Mouse (Mus musculus) bone marrow, adult 2 months (tissue): ENCODE results near the gene Erc2.

Experiments
- CTCF ChIP-seq: fragments of 200-500 bp; IDR thresholded peaks from 2 replicates; pipeline ENCODE4 v1.5.1; 2011; ENCODE audit warnings: low read length, control low read depth; ENCODE audit not compliant: control insufficient read depth, insufficient read depth
- POLR2A ChIP-seq: fragments of 200-500 bp; IDR thresholded peaks from 2 replicates; pipeline ENCODE4 v1.6.1; 2011; ENCODE audit warnings: low read depth, mild to moderate bottlenecking, control low read depth, low read length, borderline replicate concordance; ENCODE audit not compliant: control insufficient read depth

- no peak for TF ChIP-seq CTCF
- TF ChIP-seq POLR2A: no peak
Observed at GRCm38 (mm10) chr14:27823897-27824296, 201.7 kb downstream of the Erc2 start.
